Mouse (Mus musculus) liver, adult 2 months (tissue): Measurements from ENCODE around the gene Sox15.

Experiments used
- CTCF ChIP-seq: fragments of 200-500 bp; IDR thresholded peaks from 2 replicates; pipeline ENCODE4 v1.5.1; 2011; ENCODE audit warnings: low read depth, low read length, control low read depth
- POLR2A ChIP-seq: fragments of 200-500 bp; IDR thresholded peaks from 2 replicates; pipeline ENCODE4 v1.6.1; 2011; ENCODE audit warnings: low read length, control low read depth; ENCODE audit not compliant: insufficient read depth; ENCODE audit errors: extremely low read depth

DNA sequence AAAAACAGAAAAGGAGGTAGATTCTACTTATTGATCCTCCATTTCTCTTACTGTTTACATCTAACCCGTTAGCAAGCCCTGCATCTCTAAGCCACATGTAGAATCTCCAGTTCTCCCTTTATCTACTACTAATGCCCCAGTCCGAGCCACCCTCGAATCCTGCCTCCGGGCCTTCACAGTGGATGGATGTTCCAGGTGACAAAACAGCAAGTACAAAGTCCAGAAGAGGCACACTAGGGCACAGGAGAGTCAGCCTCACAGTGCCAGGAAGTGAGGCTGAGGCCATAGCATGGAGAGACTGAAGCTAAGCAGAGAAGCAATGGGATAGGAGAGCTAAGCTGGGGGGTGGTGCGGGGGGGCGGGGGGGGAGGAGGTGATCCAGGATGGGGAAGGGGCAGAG lies 37.7 kb downstream of the Sox15 start:
- TF ChIP-seq CTCF (no peak), POLR2A (no peak)
